Mouse (Mus musculus): ENCODE measurements at regions not wholly inside any gene's neighbourhood (a gene's known extent, or its start where the extent isn't known, plus 50 kb on each side); places are given as distances from the start of the nearest gene placed in this dataset.

- 86% methylated on average over 7 of the region's 7 CpGs for WGBS
- no peak for ATAC-seq (ENCODE audit: low FRiP score, low TSS enrichment)
These were observed 301.4 kb downstream of the Ets1 start for GRCm38 (mm10) chr9:32937391-32937790.

DNA sequence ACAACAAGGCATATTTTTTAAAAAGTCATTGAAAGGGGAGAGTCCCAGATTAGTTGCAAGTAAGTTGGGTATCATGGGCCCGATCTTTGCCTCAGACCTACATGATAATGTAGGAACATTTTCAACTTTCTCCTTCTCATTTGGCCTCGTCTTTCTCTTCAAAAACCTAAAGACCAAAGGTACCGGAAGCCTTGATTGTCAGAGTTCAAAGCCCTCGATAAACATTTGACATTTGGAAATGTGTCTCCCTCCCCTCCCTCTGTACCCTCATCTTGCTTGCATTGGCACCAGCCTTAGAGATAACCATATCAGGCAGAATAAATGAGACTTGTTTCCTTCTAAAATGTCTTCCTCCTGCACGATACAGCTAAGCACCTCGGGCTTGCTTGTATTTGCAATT lies 302.8 kb downstream of the Ets1 start:
- H3K4me2 ChIP-seq (replicated peaks; ENCODE audit: low read depth) = no peak overlapping the region
- no peaks in the 10 kb centered on the region for H3K36me3 ChIP-seq (ENCODE audit: control insufficient read depth, insufficient read depth, low read length)
- TF ChIP-seq CTCF (IDR thresholded peaks at IDR 0.05; ENCODE audit: low read depth) (no peak), EP300 (optimal IDR thresholded peaks at IDR 0.05) (no peak)
- no peak for ATAC-seq (ENCODE audit: low FRiP score, low TSS enrichment)
- H3K9me3 ChIP-seq (ENCODE audit: control insufficient read depth, low read length) = no peaks in the 10 kb centered on the region
- DNase-seq (ENCODE audit: low spot score) = no peak
- WGBS = 72% methylated on average over 6 of the region's 6 CpGs
- H3K9ac ChIP-seq (ENCODE audit: low read length) = no peak overlapping the region
- 0 out of 2 replicates have a peak, but pooled peaks cover 2% of the 10 kb centered on the region for H3K4me1 ChIP-seq (replicated peaks; ENCODE audit: control insufficient read depth, insufficient read depth)
- no peaks in the 10 kb centered on the region for H3K27me3 ChIP-seq (ENCODE audit: control insufficient read depth, insufficient read depth, low read length)
- H3K4me3 ChIP-seq (ENCODE audit: low read depth, low read length) = no peak overlapping the region
- H3K27ac ChIP-seq (replicated peaks) = no peak overlapping the region

More at GRCm38 (mm10) chr9:32937391-32937790, 301.4 kb downstream of the Ets1 start:
- Histone ChIP-seq H3K27ac (replicated peaks) (no peak overlapping the region), H3K36me3 (ENCODE audit: control insufficient read depth, insufficient read depth, low read length) (no peaks in the 10 kb centered on the region), H3K27me3 (ENCODE audit: control insufficient read depth, insufficient read depth, low read length) (no peaks in the 10 kb centered on the region), H3K4me2 (replicated peaks; ENCODE audit: low read depth) (no peak overlapping the region), H3K9ac (ENCODE audit: low read length) (no peak overlapping the region), H3K4me3 (ENCODE audit: low read depth, low read length) (no peak overlapping the region), H3K9me3 (ENCODE audit: control insufficient read depth, low read length) (no peaks in the 10 kb centered on the region), H3K4me1 (replicated peaks; ENCODE audit: control insufficient read depth, insufficient read depth) (0 out of 2 replicates have a peak, but pooled peaks cover 2% of the 10 kb centered on the region)
- no peak for TF ChIP-seq EP300 (optimal IDR thresholded peaks at IDR 0.05)
- TF ChIP-seq CTCF (IDR thresholded peaks at IDR 0.05; ENCODE audit: low read depth) = no peak
- DNase-seq (ENCODE audit: low spot score) = no peak

DNA sequence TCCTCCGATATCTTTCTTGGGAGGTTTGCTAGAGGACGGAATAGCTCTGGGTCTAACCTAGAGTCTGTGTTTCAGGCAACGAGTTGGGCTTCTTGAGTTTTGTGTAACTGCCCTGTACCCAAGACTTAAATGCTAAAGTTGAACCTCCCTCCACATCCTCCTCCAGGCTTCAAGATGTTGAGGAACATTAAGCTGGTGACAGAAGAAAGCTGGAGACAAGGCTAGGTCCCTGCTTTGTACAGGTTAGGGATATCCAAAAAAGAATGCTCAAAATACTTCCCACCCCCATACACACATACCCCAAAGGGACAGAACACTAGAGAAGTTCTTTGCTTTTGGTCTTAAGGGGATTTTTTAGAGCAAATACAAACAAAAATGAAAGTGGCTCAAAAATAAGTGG lies 303.6 kb downstream of the Ets1 start:
- 80% methylated on average over 3 of the region's 3 CpGs for WGBS
- ATAC-seq (ENCODE audit: low FRiP score, low TSS enrichment) = no peak
- no peak for TF ChIP-seq CTCF (IDR thresholded peaks at IDR 0.05; ENCODE audit: low read depth)
- no peak for TF ChIP-seq EP300 (optimal IDR thresholded peaks at IDR 0.05)
- no peak for DNase-seq (ENCODE audit: low spot score)
- no peaks in the 10 kb centered on the region for H3K9me3 ChIP-seq (ENCODE audit: control insufficient read depth, low read length)
- H3K4me2 ChIP-seq (replicated peaks; ENCODE audit: low read depth) = no peak overlapping the region; the same call in 1 of the 2 replicates
- no peak overlapping the region for H3K4me3 ChIP-seq (ENCODE audit: low read depth, low read length)
- no peak overlapping the region; the same call in 1 of the 2 replicates for H3K27ac ChIP-seq (replicated peaks)
- no peaks in the 10 kb centered on the region for H3K36me3 ChIP-seq (ENCODE audit: control insufficient read depth, insufficient read depth, low read length)
- H3K27me3 ChIP-seq (ENCODE audit: control insufficient read depth, insufficient read depth, low read length) = no peaks in the 10 kb centered on the region
- 0 out of 2 replicates have a peak, but pooled peaks cover 2% of the 10 kb centered on the region for H3K4me1 ChIP-seq (replicated peaks; ENCODE audit: control insufficient read depth, insufficient read depth)
- no peak overlapping the region for H3K9ac ChIP-seq (ENCODE audit: low read length)

DNA sequence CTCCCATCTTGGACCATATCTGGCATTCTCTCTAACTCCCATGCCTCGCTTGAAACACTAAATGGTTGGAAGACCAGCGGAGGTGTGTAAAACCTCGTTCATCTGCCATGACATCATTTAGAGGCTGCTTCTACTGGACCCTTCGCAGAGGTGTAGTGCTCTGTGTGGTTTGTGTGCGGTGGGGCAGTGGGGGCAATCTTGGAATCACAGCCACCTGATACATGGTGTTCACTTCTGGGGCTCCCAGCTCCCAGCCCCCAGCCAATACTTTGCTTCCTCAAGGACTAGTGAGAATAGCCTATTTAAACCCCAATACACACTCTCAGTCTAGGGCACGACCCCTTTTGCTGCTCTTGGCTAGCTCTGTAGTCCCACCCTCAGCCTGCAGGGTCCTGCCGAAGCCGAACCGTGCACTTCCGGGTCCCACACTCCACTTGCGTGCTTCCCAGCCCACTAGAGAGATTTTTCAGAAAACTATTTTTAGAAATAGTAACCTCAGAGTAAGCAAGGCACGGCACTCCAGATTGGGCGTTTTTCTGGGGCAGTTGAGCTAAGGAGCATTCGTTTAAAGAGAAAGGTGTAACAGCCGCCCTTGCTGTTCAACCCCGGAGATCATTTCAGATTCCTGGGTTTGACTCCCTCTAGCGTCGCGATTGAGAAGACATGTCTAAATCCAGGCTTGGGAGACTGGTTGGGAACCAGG lies 304.2 kb downstream of the Ets1 start:
- Histone ChIP-seq H3K27ac (replicated peaks) (0 out of 2 replicates have a peak overlapping the region, but pooled peaks have one; percentile 36), H3K36me3 (ENCODE audit: control insufficient read depth, insufficient read depth, low read length) (no peaks in the 10 kb centered on the region), H3K4me1 (replicated peaks; ENCODE audit: control insufficient read depth, insufficient read depth) (0 out of 2 replicates have a peak, but pooled peaks cover 2% of the 10 kb centered on the region), H3K9me3 (ENCODE audit: control insufficient read depth, low read length) (no peaks in the 10 kb centered on the region), H3K27me3 (ENCODE audit: control insufficient read depth, insufficient read depth, low read length) (no peaks in the 10 kb centered on the region), H3K9ac (ENCODE audit: low read length) (peak overlapping the region; percentile 23), H3K4me2 (replicated peaks; ENCODE audit: low read depth) (peak overlapping the region; percentile 56), H3K4me3 (ENCODE audit: low read depth, low read length) (peak overlapping the region; percentile 42)
- WGBS = 18% methylated on average over 19 of the region's 19 CpGs
- peak; percentile 84 for ATAC-seq (ENCODE audit: low FRiP score, low TSS enrichment)
- TF ChIP-seq EP300 (optimal IDR thresholded peaks at IDR 0.05) (no peak), CTCF (IDR thresholded peaks at IDR 0.05; ENCODE audit: low read depth) (peak; percentile 90)
- peak; percentile 82 for DNase-seq (ENCODE audit: low spot score)

- TF ChIP-seq CTCF (IDR thresholded peaks at IDR 0.05; ENCODE audit: low read depth) (no peak), EP300 (optimal IDR thresholded peaks at IDR 0.05) (no peak)
- H3K4me1 ChIP-seq (replicated peaks; ENCODE audit: control insufficient read depth, insufficient read depth) = 0 out of 2 replicates have a peak, but pooled peaks cover 2% of the 10 kb centered on the region
- DNase-seq (ENCODE audit: low spot score) (no peak), ATAC-seq (ENCODE audit: low FRiP score, low TSS enrichment) (peak; percentile 41; the same call in 1 of the 2 replicates)
- H3K27ac ChIP-seq (replicated peaks) = no peak overlapping the region
- H3K4me2 ChIP-seq (replicated peaks; ENCODE audit: low read depth) = peak overlapping the region; percentile 56
- H3K9ac ChIP-seq (ENCODE audit: low read length) = no peak overlapping the region
- H3K4me3 ChIP-seq (ENCODE audit: low read depth, low read length) = peak overlapping the region; percentile 42
- no peaks in the 10 kb centered on the region for H3K27me3 ChIP-seq (ENCODE audit: control insufficient read depth, insufficient read depth, low read length)
- WGBS = 22% methylated on average over 12 of the region's 12 CpGs
- no peaks in the 10 kb centered on the region for H3K9me3 ChIP-seq (ENCODE audit: control insufficient read depth, low read length)
- no peaks in the 10 kb centered on the region for H3K36me3 ChIP-seq (ENCODE audit: control insufficient read depth, insufficient read depth, low read length)
These were observed 305.1 kb downstream of the Ets1 start for GRCm38 (mm10) chr9:32940919-32941767.

DNA sequence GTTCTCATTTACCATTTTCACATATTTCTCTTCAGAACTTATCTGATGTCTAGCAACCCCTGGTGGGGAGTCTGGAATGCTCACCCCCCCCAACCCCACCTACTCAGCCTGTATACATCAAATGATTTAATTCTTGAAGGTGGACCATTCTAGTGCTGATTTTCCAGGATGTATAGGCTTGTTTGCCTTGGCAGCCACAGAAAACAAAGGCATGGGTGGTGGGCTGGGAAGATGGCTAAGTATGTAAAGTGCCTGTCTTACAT lies 305.7 kb downstream of the Ets1 start:
- 0 out of 2 replicates have a peak, but pooled peaks cover 2% of the 10 kb centered on the region for H3K4me1 ChIP-seq (replicated peaks; ENCODE audit: control insufficient read depth, insufficient read depth)
- no peaks in the 10 kb centered on the region for H3K36me3 ChIP-seq (ENCODE audit: control insufficient read depth, insufficient read depth, low read length)
- TF ChIP-seq EP300 (optimal IDR thresholded peaks at IDR 0.05) (no peak), CTCF (IDR thresholded peaks at IDR 0.05; ENCODE audit: low read depth) (peak; percentile 38)
- no peak overlapping the region for H3K4me3 ChIP-seq (ENCODE audit: low read depth, low read length)
- no peak overlapping the region for H3K4me2 ChIP-seq (replicated peaks; ENCODE audit: low read depth)
- no peak for DNase-seq (ENCODE audit: low spot score)
- no peak overlapping the region for H3K27ac ChIP-seq (replicated peaks)
- H3K9me3 ChIP-seq (ENCODE audit: control insufficient read depth, low read length) = no peaks in the 10 kb centered on the region
- no peak overlapping the region for H3K9ac ChIP-seq (ENCODE audit: low read length)
- no peak for ATAC-seq (ENCODE audit: low FRiP score, low TSS enrichment)
- no peaks in the 10 kb centered on the region for H3K27me3 ChIP-seq (ENCODE audit: control insufficient read depth, insufficient read depth, low read length)

Measured in stomach, postnatal 0 days (tissue).